Mouse (Mus musculus) ES-E14 (cell line): ENCODE results near the gene Uqcc2.

Experiments
- CHD2 ChIP-seq: IDR thresholded peaks from 2 replicates; pipeline ENCODE4 v1.6.1; 2014; ENCODE audit warnings: mild to moderate bottlenecking, low read depth, low read length, inconsistent platforms
- HCFC1 ChIP-seq: IDR thresholded peaks from 2 replicates; pipeline ENCODE4 v1.6.1; 2012; ENCODE audit warnings: low read length, inconsistent platforms, borderline replicate concordance; ENCODE audit not compliant: insufficient read depth
- MAFK ChIP-seq: IDR thresholded peaks from 2 replicates; pipeline ENCODE4 v1.6.1; 2014; ENCODE audit warnings: mild to moderate bottlenecking, low read depth, low read length, inconsistent platforms; ENCODE audit not compliant: insufficient read depth
- ZC3H11A ChIP-seq: IDR thresholded peaks from 2 replicates; pipeline ENCODE4 v1.6.1; 2012; ENCODE audit warnings: low read depth, mild to moderate bottlenecking, inconsistent platforms, low read length, borderline replicate concordance
- ZNF384 ChIP-seq: IDR thresholded peaks from 2 replicates; pipeline ENCODE4 v1.6.1; 2012; ENCODE audit warnings: low read depth, low read length, inconsistent platforms

DNA sequence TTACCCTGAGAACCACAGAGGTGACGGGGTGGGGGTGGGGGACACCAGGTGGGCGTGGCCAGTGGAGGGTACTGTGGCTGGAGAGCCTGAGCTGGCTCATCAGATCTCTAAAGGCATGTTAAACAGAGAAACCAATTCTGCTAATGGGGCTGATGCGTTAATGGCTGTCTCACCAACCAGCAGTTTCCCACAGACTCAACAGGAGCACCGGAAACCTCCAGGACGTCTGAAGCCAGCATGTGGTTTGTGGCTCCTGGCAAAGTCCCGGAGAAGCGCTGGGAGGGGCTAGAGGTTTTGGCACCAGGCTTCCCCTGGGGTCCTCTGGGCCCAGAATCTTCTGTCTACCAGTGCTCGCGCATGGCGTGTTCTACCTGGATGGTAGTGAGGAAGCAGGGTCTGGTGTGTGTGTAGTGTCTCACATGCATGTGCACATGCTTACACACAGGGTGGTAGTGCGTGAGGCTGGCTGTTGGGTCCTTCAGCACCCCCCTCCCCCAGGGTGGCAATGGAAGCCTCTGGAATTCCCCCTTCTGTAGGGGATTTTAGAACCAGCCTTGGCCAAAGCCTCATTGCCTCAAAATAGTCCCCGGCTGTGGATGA is 46.1 kb upstream of the Uqcc2 start:
- no peak for TF ChIP-seq ZNF384
- TF ChIP-seq MAFK, result no peak
- no peak for TF ChIP-seq CHD2
- no peak for TF ChIP-seq HCFC1
- no peak for TF ChIP-seq ZC3H11A
